Mouse (Mus musculus) G1E (cell line): ENCODE measurements around the gene Baz2b.

Source experiments
- CTCF ChIP-seq: IDR thresholded peaks from 2 replicates; pipeline ENCODE4 v1.5.1; 2012; ENCODE audit warnings: low read depth, low read length, inconsistent platforms, mixed read lengths
- GATA1 ChIP-seq: IDR thresholded peaks from 2 replicates; pipeline ENCODE4 v1.6.1; 2012; ENCODE audit warnings: borderline replicate concordance, low read length, inconsistent platforms, mixed read lengths
- POLR2AphosphoS5 ChIP-seq: IDR thresholded peaks from 2 replicates; pipeline ENCODE4 v1.6.1; 2012; ENCODE audit warnings: low read depth, low read length, inconsistent platforms; ENCODE audit not compliant: insufficient replicate concordance
- TAL1 ChIP-seq: conservative IDR thresholded peaks from 2 replicates; pipeline ENCODE4 v1.6.1; 2012; ENCODE audit warnings: low read depth, low read length, inconsistent platforms, mixed read lengths

GRCm38 (mm10) chr2:60076800-60077199 is 132.8 kb downstream of the Baz2b start:
- TF ChIP-seq GATA1, result no peak
- TF ChIP-seq POLR2AphosphoS5, result no peak
- no peak for TF ChIP-seq CTCF
- no peak for TF ChIP-seq TAL1
